Mouse (Mus musculus) left cerebral cortex, postnatal 10 days (tissue): ENCODE data around the gene Fut11. TPM values are rescaled to one million over a fixed set of nuclear protein-coding genes. Genes with fewer than 3 reads are reported as not detected.

Experiments
- DNase-seq, 2 experiments: peaks; one replicate each; pipeline ENCODE4 v3.0.0; 2021 to 2022; ENCODE audit warnings: low spot score in 2 of 2, mixed read lengths in 1 of 2; ENCODE audit errors: extremely low spot score in 1 of 2
- intact Hi-C: fragments of 180-260 bp; cut with DNase I; formaldehyde crosslinking; loops from one replicate; pipeline ENCODE4 v1.15.1; 2025
- total RNA-seq, 2 experiments: library from RNA; stranded (reverse); gene quantifications; 2 replicates each; pipeline ENCODE4 v1.2.3; 2021

Gene Fut11
- 10 to 100 TPM; 19.6 to 20.3 TPM for total RNA-seq

DNA sequence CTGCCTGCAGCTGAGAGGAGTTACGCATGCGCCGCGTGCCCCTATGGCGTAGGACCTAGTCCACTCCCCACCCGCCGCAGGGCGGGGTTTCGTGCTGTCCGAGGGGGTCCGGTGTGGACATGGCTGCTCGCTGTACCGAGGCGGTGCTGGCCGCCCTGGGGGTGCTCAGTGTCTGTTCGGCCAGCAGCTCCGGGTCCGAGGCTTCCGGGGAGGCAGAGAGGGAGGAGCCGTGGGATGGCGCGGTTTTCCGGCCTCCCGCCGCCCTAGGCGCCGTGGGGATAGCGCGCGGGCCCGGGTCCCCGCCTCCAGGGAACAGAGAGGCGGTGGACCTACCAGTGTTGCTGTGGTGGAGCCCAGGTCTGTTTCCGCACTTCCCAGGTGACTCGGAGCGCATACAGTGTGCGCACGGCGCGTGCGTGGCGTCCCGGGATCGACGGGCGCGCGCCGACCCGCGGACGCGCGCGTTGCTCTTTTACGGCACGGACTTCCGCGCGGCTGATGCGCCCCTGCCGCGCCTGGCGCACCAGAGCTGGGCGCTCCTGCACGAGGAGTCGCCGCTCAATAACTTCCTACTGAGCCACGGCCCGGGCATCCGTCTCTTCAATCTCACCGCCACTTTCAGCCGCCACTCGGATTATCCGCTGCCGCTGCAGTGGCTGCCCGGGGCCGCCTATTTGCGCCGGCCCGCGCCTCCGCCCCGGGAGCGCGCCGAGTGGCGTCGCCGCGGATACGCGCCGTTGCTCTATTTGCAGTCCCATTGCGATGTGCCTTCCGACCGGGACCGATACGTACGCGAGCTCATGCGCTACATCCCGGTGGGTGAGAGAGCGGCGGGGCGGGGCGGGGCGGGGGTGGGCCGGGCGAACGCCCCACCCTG lies at the start of gene Fut11:
Fut11 (plus strand) TSS at position 85 of the 877 bp plus-strand sequence.
- peak; percentile 70 to 95 for DNase-seq
- intact Hi-C loops: no loop called here

DNA sequence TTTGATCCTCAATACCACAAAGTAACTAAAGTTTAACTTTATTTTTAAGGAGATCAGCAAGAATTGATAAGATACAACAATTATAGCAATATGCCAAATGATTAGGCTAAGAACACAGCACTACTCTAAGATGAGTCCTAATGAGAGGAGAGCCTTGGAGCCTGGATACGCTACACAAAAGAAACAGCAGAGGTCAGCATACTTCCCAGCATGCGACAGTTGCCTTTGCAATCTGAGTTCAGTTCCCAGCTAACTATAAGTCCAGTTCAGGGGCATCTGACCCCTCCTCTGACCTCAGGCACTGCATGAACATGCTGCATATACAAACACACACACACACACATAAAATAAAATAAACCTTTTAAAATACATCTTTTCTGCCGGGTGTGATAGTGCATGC lies 49.2 kb upstream of the Fut11 start:
- no peak for DNase-seq
- intact Hi-C loops: no loop called here

DNA sequence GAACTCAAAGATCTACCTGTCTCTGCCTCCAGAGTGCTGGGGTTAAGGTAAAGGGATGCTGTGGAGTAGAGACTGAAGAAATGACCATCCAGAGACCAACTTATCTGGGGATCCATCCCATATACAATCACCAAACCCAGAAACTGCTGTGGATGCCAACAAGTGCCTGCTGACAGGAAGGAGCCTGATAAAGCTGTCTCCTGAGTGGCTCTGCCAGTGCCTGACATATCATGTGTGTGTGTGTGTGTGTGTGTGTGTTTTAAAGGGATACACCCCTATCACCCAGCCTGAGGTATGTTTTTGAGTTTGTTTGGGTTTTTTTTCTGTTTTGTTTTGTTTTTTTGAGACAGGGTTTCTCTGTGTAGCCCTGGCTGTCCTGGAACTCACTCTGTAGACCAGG lies 48.4 kb upstream of the Fut11 start:
- intact Hi-C loops: no loop called here
- DNase-seq: no peak

DNA sequence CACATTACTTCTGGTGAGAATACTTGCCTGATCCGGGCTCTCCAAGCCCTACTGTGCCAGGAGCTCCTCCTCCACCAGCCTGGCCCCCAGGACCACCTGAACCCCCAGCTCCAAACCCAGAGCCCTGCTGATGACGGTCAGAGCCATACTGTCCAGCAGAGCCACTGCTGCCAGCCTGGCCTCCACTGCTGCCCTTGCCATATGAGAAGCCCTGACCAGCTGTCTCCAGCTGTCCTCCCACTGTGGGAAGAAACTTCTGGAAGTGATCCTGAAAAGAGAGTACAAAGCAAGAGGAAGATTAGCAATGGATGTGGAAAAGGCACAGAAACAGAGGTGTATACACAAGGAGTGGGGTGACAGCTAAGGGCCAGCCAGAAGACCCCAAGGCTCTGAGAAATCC lies 43.8 kb upstream of the Fut11 start:
- DNase-seq: no peak
- intact Hi-C loops: no loop called here

- no peak for DNase-seq
- intact Hi-C loops: no loop called here
These were observed 43.0 kb upstream of the Fut11 start for GRCm38 (mm10) chr14:20651722-20652256.

- no peak for DNase-seq
- intact Hi-C loops: no loop called here
These were observed 39.9 kb upstream of the Fut11 start for GRCm38 (mm10) chr14:20654690-20655421.

- intact Hi-C loops: no loop called here
- no peak for DNase-seq
These were observed 39.0 kb upstream of the Fut11 start for GRCm38 (mm10) chr14:20655731-20656130.

- intact Hi-C loops: no loop called here
- DNase-seq: no peak
These were observed 38.4 kb upstream of the Fut11 start, which contains the start of gene Myoz1 for GRCm38 (mm10) chr14:20656361-20656760. Myoz1 (minus strand) TSS chr14:20656540.

DNA sequence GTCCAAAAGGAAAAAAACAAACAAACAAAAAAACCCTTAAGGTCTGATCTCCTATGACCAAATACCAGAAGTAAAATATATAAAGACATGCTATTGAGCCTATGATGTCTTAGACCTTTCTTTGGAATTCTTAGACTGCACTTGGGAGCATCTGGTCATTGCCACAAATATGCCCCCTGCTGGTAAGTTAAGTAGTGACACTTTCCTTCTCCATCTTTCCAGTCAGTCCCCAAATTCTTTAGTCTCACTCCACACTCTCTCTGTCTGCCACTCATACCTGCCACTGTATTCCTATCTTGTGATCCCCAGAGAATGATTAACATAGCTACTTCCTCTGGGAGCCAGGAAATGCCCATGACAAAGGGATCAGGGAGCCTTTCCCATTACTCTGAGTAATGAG lies 36.4 kb upstream of the Fut11 start:
- intact Hi-C loops: no loop called here
- peak in 1 of 2 experiments; percentile 27 for DNase-seq

- intact Hi-C loops: no loop called here
- no peak for DNase-seq
These were observed 35.9 kb upstream of the Fut11 start for GRCm38 (mm10) chr14:20658902-20659301.

DNA sequence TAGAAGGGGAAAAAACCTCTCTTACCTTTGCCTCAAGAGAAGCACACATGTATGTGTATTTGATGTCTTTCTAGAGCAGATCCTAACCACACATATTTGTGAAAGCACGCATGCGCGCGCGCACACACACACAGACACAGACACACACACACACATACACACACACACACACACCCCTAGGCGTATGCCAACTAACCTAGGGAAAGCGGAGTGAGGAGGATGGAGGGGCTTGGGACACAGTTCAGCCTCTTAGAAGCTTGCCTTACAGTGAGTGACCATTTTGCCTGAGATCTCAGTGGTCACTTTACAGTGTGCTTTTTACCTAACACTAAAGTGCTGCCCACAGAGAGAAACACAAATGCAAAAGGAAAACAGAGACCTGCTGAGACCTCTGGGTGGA lies 35.1 kb upstream of the Fut11 start:
- intact Hi-C loops: loop anchor here (10.0 kb wide), 1 partner anchor 265 kb away; the partner anchor contains the start of gene Mrps16
- no peak for DNase-seq

- intact Hi-C loops: loop anchor here (1.0 to 10.0 kb wide), 2 partner anchors 85 to 266 kb away; partner anchors contain the start of gene Mrps16
- DNase-seq: peak; percentile 95
These were observed 33.7 kb upstream of the Fut11 start for GRCm38 (mm10) chr14:20660827-20661660.

- intact Hi-C loops: loop anchor here (1.0 to 10.0 kb wide), 2 partner anchors 85 to 267 kb away; partner anchors contain the start of gene Mrps16
- peak in 1 of 2 experiments; percentile 46 for DNase-seq
These were observed 33.0 kb upstream of the Fut11 start for GRCm38 (mm10) chr14:20661661-20662331.

- intact Hi-C loops: loop anchor here (10.0 kb wide), 1 partner anchor 268 kb away; the partner anchor contains the start of gene Mrps16
- no peak for DNase-seq
These were observed 32.0 kb upstream of the Fut11 start for GRCm38 (mm10) chr14:20662740-20663139.

GRCm38 (mm10) chr14:20663601-20664000 lies 31.2 kb upstream of the Fut11 start:
- DNase-seq: no peak
- intact Hi-C loops: loop anchor here (10.0 kb wide), 1 partner anchor 269 kb away; the partner anchor contains the start of gene Mrps16

DNA sequence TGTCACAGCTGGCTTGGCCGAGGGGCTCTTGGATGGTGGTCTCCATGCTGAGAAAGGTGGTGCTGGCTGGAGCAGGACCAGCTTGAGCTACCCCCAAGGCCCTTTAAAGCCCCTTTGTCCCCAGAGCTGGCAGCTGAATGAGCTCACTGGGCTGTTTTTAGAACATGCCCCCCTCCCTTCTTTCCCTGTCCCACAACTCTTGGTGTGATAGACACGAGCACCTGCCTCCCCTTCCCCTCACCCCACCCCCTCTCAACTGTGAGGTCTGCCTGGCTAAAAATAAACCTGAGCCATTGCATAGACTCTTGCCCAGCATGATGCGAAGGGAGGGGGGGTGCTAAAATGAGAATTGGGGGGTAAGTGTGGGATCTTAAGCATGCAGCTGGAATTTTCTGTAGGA lies 30.3 kb upstream of the Fut11 start:
- DNase-seq: no peak
- intact Hi-C loops: loop anchor here (10.0 kb wide), 1 partner anchor 270 kb away; the partner anchor contains the start of gene Mrps16

DNA sequence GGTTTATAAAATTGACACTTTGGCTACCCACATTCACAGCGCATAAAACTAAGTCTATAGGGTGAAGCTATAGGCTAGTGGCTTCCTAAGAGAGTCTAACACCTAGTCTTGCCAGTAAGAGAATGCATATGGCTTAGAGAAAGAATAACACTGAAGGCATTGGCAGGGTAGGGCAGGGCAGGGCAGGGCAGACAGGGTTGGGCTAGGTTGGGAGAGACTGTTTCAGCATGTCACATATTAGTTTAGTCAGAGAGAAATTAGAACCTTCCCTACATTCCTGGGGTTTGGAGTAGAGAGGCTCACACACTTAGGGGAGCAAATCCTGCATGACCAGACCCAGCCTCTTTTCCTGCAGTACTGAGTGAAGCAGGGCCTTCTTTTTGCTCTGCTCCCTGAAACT lies 27.3 kb upstream of the Fut11 start:
- no peak for DNase-seq
- intact Hi-C loops: loop anchor here (10.0 kb wide), 1 partner anchor 273 kb away; the partner anchor contains the start of gene Mrps16
